Mouse (Mus musculus) adrenal gland, postnatal 4 days (tissue): Measurements from ENCODE around the gene Gpx5. TPM values are rescaled to one million over a fixed set of nuclear protein-coding genes. Genes with fewer than 3 reads are reported as not detected.

ENCODE experiments used
- total RNA-seq, 2 experiments: library from RNA; stranded (reverse); gene quantifications; 2 replicates each; pipeline ENCODE4 v1.2.3; 2021

Gpx5 gene
- total RNA-seq, 2 experiments from 2014 or later: not detected

Other genes starting within 250 kb of the Gpx5 start
- gene Olfr1370, start 217.8 kb downstream of the Gpx5 start, total RNA-seq: not detected
- gene Olfr1369-ps1, start 181.2 kb downstream of the Gpx5 start, total RNA-seq: not detected
- gene Olfr263, start 163.1 kb downstream of the Gpx5 start, total RNA-seq: not detected
- gene Olfr1368, start 146.9 kb downstream of the Gpx5 start, total RNA-seq: not detected
- 10 to 100 TPM; 73.3 to 75.1 TPM for gene Trim27, start 113.3 kb downstream of the Gpx5 start, total RNA-seq
- under 1 TPM in 1 of 2 experiments, not detected in 1; 0.81 TPM for gene Gpx6, start 19.4 kb upstream of the Gpx5 start, total RNA-seq
- not detected for gene Olfr1367, start 54.2 kb upstream of the Gpx5 start, total RNA-seq
- gene Zscan12, start 70.1 kb upstream of the Gpx5 start, total RNA-seq: 10 to 100 TPM; 12.0 to 13.0 TPM
- gene Zkscan3, start 110.0 kb upstream of the Gpx5 start, total RNA-seq: 10 to 100 TPM; 67.9 to 68.8 TPM
- under 1 TPM; 0.90 to 0.95 TPM for gene Pgbd1, start 148.3 kb upstream of the Gpx5 start, total RNA-seq
- 10 to 100 TPM; 38.2 to 41.0 TPM for gene Zscan26, start 161.0 kb upstream of the Gpx5 start, total RNA-seq
- 1 to 10 TPM; 1.8 TPM for gene Nkapl, start 175.8 kb upstream of the Gpx5 start, total RNA-seq
- gene Zkscan4, start 186.2 kb upstream of the Gpx5 start, total RNA-seq: 1 to 10 TPM; 6.1 to 6.5 TPM
- gene Gm10065, start 186.7 kb upstream of the Gpx5 start, total RNA-seq: not detected
- gene AK157302, start 202.5 kb upstream of the Gpx5 start, total RNA-seq: 1 to 10 TPM; 9.0 to 10.0 TPM
- 10 to 100 TPM; 83.5 to 90.6 TPM for gene Gm11273, start 208.7 kb upstream of the Gpx5 start, total RNA-seq
- 10 to 100 TPM; 27.8 to 30.2 TPM for gene Zkscan8, start 238.4 kb upstream of the Gpx5 start, total RNA-seq